Mouse (Mus musculus) kidney, embryonic 16.5 days (tissue): ENCODE results near the gene Vps13d. TPM values are rescaled to one million over a fixed set of nuclear protein-coding genes. Genes with fewer than 3 reads are reported as not detected.

Source experiments
- ATAC-seq: fragments of 200-750 bp; cut with Nextera tagmentation; 2 replicates; pipeline ENCODE4 v1.8.0; 2017; ENCODE audit warnings: moderate TSS enrichment; ENCODE audit not compliant: low FRiP score, low TSS enrichment
- H3K27ac ChIP-seq: fragments of 300-500 bp; sonication (generic); 2 replicates; pipeline ENCODE4 v1.5.1; 2014; ENCODE audit warnings: low read length
- H3K27me3 ChIP-seq: fragments of 300-500 bp; sonication (generic); 2 replicates; pipeline ENCODE4 v1.6.1; 2014; ENCODE audit warnings: low read length, control low read depth, mixed read lengths; ENCODE audit not compliant: insufficient read depth
- H3K36me3 ChIP-seq: fragments of 300-500 bp; sonication (generic); 2 replicates; pipeline ENCODE4 v1.6.1; 2014; ENCODE audit warnings: low read length, control low read depth, mixed read lengths; ENCODE audit not compliant: insufficient read depth
- H3K4me1 ChIP-seq: fragments of 300-500 bp; sonication (generic); 2 replicates; pipeline ENCODE4 v1.6.1; 2014; ENCODE audit warnings: low read length, control low read depth, mixed read lengths; ENCODE audit not compliant: insufficient read depth
- H3K4me2 ChIP-seq: fragments of 300-500 bp; sonication (generic); replicated peaks from 2 replicates; pipeline ENCODE4 v1.6.1; 2014; ENCODE audit warnings: low read depth, low read length
- H3K4me3 ChIP-seq: fragments of 300-500 bp; sonication (generic); 2 replicates; pipeline ENCODE4 v1.5.1; 2014; ENCODE audit warnings: mild to moderate bottlenecking, low read length
- H3K9ac ChIP-seq: fragments of 300-500 bp; sonication (generic); replicated peaks from 2 replicates; pipeline ENCODE4 v1.6.1; 2014; ENCODE audit warnings: low read length
- H3K9me3 ChIP-seq: fragments of 300-500 bp; sonication (generic); 2 replicates; pipeline ENCODE4 v1.6.1; 2016; ENCODE audit warnings: low read length, control low read depth
- WGBS: fragments of 180-500 bp; shearing (Covaris S2); extraction: QIAGEN DNeasy Blood & Tissue Kit; methylation state at CpG from one replicate; pipeline ENCODE4 v1.1.7; 2014; 5-methylcytosine and 5-hydroxymethylcytosine counted together
- polyA plus RNA-seq: library from polyadenylated mRNA; unstranded; fragments of >200 nt; fragmentation: Nextera tagmentation; extraction: Ambion mirVana; gene quantifications from 2 replicates; pipeline ENCODE4 v1.2.1, GENCODE M21; 2015

Vps13d gene
- polyA plus RNA-seq, 1 experiment from 2014 or later, result 10.6 TPM

- WGBS, result 6% methylated on average over 9 of the region's 9 CpGs
- Histone ChIP-seq H3K27ac (peak overlapping the region; percentile 84), H3K27me3 (no peaks in the 10 kb centered on the region)
Measured at GRCm38 (mm10) chr4:144949441-144950326, 245.1 kb downstream of the Vps13d start.

GRCm38 (mm10) chr4:144947738-144948390 is 246.9 kb downstream of the Vps13d start:
- Histone ChIP-seq H3K4me1 (peaks cover 32% of the 10 kb centered on the region), H3K9me3 (no peaks in the 10 kb centered on the region), H3K36me3 (no peaks in the 10 kb centered on the region), H3K27ac (peak overlapping the region; percentile 84), H3K9ac (no peak overlapping the region), H3K4me3 (no peak overlapping the region), H3K4me2 (no peak overlapping the region), H3K27me3 (no peaks in the 10 kb centered on the region)
- 42% methylated on average over 6 of the region's 6 CpGs for WGBS
- ATAC-seq, result peak; percentile 31

More at GRCm38 (mm10) chr4:144949441-144950326, 245.1 kb downstream of the Vps13d start:
- H3K4me1 ChIP-seq, result peaks cover 32% of the 10 kb centered on the region
- peak overlapping the region; percentile 55 for H3K9ac ChIP-seq
- H3K4me3 ChIP-seq, result no peak overlapping the region
- H3K36me3 ChIP-seq, result no peaks in the 10 kb centered on the region
- ATAC-seq, result peak; percentile 92
- H3K4me2 ChIP-seq, result peak overlapping the region; percentile 17; the same call in 1 of the 2 replicates
- H3K9me3 ChIP-seq, result no peaks in the 10 kb centered on the region

DNA sequence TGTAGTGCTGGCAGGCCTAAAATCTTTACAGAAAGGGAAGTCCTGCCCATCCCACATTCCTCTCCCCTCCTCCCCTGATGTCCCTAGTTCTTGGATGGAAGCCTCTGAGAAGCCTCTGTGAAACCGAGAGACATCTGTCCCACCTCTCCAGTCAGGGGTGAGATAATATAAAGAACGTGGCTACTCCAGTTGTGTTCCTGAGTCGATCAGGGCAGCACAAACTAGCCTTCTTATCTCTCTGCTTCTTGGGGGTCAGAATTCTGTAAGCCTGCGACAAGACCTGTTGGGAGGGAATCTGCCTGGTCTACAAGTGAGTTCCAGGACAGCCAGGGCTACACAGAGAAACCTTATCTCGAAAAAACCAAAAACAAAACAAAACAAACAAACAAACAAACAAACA is 251.5 kb downstream of the Vps13d start:
- H3K27ac ChIP-seq, result no peak overlapping the region
- no peaks in the 10 kb centered on the region for H3K36me3 ChIP-seq
- H3K9ac ChIP-seq, result no peak overlapping the region
- peaks cover 34% of the 10 kb centered on the region for H3K4me1 ChIP-seq
- H3K27me3 ChIP-seq, result no peaks in the 10 kb centered on the region
- no peak overlapping the region for H3K4me3 ChIP-seq
- ATAC-seq, result no peak
- H3K4me2 ChIP-seq, result no peak overlapping the region
- H3K9me3 ChIP-seq, result no peaks in the 10 kb centered on the region
- 81% methylated on average over 5 of the region's 5 CpGs for WGBS

DNA sequence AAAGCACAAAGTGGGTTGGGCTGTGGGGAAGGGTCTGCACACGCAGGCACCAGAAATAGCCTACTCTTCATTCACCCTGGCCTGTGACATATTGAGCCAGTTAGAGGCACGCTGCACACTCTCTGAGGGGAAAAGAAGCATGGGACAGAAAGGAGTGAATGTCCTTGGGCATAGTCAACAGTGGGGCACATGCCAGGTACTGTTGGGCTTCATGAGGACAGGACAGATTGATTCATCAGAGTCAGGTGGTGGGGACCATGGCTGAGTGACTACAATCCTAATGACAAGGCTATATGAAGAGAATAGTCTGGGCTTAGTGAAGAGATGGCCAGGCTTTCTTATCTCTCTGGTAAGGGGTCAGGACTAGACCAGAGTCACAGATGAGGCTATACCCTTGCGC is 252.4 kb downstream of the Vps13d start:
- ATAC-seq, result no peak
- Histone ChIP-seq H3K27me3 (no peaks in the 10 kb centered on the region), H3K36me3 (no peaks in the 10 kb centered on the region), H3K4me2 (no peak overlapping the region), H3K9me3 (no peaks in the 10 kb centered on the region), H3K4me1 (peaks cover 26% of the 10 kb centered on the region), H3K9ac (no peak overlapping the region), H3K4me3 (no peak overlapping the region), H3K27ac (no peak overlapping the region)
- 89% methylated on average over 3 of the region's 3 CpGs for WGBS

GRCm38 (mm10) chr4:144940796-144941462 is 253.9 kb downstream of the Vps13d start:
- 29% methylated on average over 12 of the region's 13 CpGs for WGBS
- Histone ChIP-seq H3K36me3 (no peaks in the 10 kb centered on the region), H3K4me2 (no peak overlapping the region), H3K4me1 (peaks cover 25% of the 10 kb centered on the region), H3K9ac (no peak overlapping the region), H3K4me3 (no peak overlapping the region), H3K27ac (peak overlapping the region; percentile 44), H3K9me3 (no peaks in the 10 kb centered on the region), H3K27me3 (no peaks in the 10 kb centered on the region)
- ATAC-seq, result peak; percentile 79

DNA sequence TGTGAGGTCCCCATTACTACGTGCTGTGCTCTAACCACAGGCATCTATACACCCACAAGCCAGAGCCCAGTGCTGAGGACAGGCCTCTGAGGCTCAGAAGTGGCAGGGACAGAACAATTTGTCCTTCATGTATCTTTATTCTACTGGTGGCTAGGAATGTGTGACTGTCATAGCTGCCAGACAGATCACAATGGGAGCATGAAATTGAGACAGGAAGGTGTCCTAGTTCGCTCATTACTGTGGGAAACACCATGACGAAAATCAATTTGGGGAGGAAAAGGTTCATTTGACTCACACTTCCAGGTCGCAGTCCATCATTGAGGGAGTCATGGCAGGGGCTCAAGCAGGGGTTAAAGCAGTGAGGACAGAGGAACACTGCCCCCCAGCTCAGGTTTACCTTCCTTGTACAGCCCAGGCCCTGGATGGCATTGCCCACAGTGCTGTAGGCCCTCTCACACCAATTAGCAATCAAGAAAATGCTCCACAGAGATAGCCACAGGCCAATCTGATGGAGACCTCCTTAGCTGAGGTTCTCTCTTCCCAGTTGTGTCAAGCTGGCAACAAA is 254.9 kb downstream of the Vps13d start:
- Histone ChIP-seq H3K27ac (peak overlapping the region; percentile 44), H3K4me1 (peaks cover 25% of the 10 kb centered on the region), H3K4me3 (no peak overlapping the region), H3K36me3 (no peaks in the 10 kb centered on the region), H3K27me3 (no peaks in the 10 kb centered on the region), H3K4me2 (no peak overlapping the region), H3K9me3 (no peaks in the 10 kb centered on the region), H3K9ac (no peak overlapping the region)
- WGBS, result 36% methylated on average over 4 of the region's 4 CpGs
- ATAC-seq, result peak; percentile 72

DNA sequence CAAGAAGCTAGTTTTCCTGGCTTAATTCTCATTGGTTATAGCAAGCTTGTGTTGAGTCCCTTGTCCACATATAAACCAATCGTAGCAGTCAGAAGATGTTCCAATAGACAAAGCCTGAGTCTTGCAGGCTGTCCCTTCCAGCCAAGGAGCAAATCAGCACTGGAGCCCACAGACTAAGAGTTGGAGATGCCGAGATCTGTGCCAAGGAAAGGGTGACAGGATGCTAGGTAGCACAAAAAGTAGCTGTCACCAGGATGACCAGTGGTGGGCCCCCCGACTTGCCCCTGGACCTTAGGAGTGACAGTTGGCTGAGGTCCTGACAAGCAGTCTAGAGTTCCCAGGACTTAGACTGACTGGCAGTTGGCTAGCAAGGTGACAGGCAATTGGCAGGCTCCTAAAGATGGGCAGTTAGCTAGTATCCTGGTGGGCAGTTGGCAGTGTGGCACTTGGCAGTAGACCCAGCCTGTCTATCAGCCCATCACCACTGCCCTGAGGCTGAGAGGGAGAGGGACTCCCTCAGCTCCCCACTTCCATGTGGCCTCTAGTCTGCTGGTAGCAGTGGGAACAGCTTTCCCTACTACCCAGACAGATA is 258.1 kb downstream of the Vps13d start:
- H3K4me1 ChIP-seq, result peaks cover 21% of the 10 kb centered on the region
- no peak for ATAC-seq
- no peaks in the 10 kb centered on the region for H3K9me3 ChIP-seq

DNA sequence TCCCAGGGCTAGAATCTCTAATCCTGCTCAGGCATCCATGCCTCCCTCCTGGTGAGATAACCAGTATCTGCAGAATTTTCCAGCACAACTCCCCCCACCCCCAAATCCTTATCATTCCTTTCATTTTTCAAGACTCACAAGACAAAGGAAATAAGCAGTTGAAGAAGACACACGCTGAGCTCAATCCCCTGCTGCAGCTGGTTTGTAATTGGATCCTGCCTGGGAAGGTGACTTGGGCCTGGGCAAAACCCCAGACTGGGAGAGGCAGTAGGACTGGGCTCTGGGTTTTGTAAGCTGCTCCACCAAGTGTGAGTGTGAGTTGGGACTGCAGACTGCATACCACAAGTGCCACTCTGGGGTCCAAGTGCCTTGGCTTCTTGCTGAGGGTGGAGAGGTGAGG is 260.3 kb downstream of the Vps13d start:
- Histone ChIP-seq H3K36me3 (no peaks in the 10 kb centered on the region), H3K4me1 (peaks cover 18% of the 10 kb centered on the region), H3K27me3 (no peaks in the 10 kb centered on the region), H3K4me3 (no peak overlapping the region), H3K4me2 (no peak overlapping the region), H3K9ac (no peak overlapping the region), H3K27ac (no peak overlapping the region), H3K9me3 (no peaks in the 10 kb centered on the region)
- WGBS, result 5% methylated on average over 1 of the region's 1 CpGs
- no peak for ATAC-seq

More for the DNA sequence above, 258.1 kb downstream of the Vps13d start:
- Histone ChIP-seq H3K4me3 (no peak overlapping the region), H3K36me3 (no peaks in the 10 kb centered on the region), H3K4me2 (no peak overlapping the region), H3K27me3 (no peaks in the 10 kb centered on the region), H3K27ac (no peak overlapping the region), H3K9ac (no peak overlapping the region)
- WGBS, result 78% methylated on average over 3 of the region's 3 CpGs

GRCm38 (mm10) chr4:144931167-144931566 is 263.6 kb downstream of the Vps13d start:
- H3K27me3 ChIP-seq, result no peaks in the 10 kb centered on the region
- 0 out of 2 replicates have a peak, but pooled peaks have one; percentile 16 for ATAC-seq
- 0 out of 2 replicates have a peak overlapping the region, but pooled peaks have one; percentile 8 for H3K4me2 ChIP-seq
- H3K9ac ChIP-seq, result no peak overlapping the region
- no peak overlapping the region for H3K4me3 ChIP-seq
- no peaks in the 10 kb centered on the region for H3K9me3 ChIP-seq
- 63% methylated on average over 7 of the region's 7 CpGs for WGBS
- H3K4me1 ChIP-seq, result peaks cover 26% of the 10 kb centered on the region
- peaks cover 19% of the 10 kb centered on the region for H3K36me3 ChIP-seq
- H3K27ac ChIP-seq, result peak overlapping the region; percentile 96
